Mouse (Mus musculus) erythroblast, embryonic 14.5 days (primary cell): ENCODE measurements around the gene Hist2h2aa2. TPM values are rescaled to one million over a fixed set of nuclear protein-coding genes. Genes with fewer than 3 reads are reported as not detected.
A peak's percentile ranks its signal among the peaks of the same experiment; 100 is the strongest.

ENCODE experiments used
- H3K27me3 ChIP-seq: 2 replicates; pipeline ENCODE4 v1.6.1; 2012; ENCODE audit warnings: inconsistent platforms; ENCODE audit not compliant: control insufficient read depth
- H3K36me3 ChIP-seq: 2 replicates; pipeline ENCODE4 v1.6.1; 2012; ENCODE audit warnings: mild to moderate bottlenecking, inconsistent platforms; ENCODE audit not compliant: control insufficient read depth
- H3K4me1 ChIP-seq: 2 replicates; pipeline ENCODE4 v1.6.1; 2012; ENCODE audit warnings: inconsistent platforms; ENCODE audit not compliant: control insufficient read depth
- H3K4me3 ChIP-seq: replicated peaks from 2 replicates; pipeline ENCODE3; 2012; ENCODE audit warnings: moderate library complexity, mild to moderate bottlenecking, inconsistent platforms
- H3K9me3 ChIP-seq: 2 replicates; pipeline ENCODE4 v1.6.1; 2012; ENCODE audit warnings: low read length, inconsistent platforms, mixed read lengths; ENCODE audit not compliant: control insufficient read depth
- GATA1 ChIP-seq: IDR thresholded peaks from 2 replicates; pipeline ENCODE4 v1.6.1; 2012; ENCODE audit warnings: low read length, inconsistent platforms, mixed read lengths
- TAL1 ChIP-seq: IDR thresholded peaks from 3 replicates; pipeline ENCODE4 v1.6.1; 2012; ENCODE audit warnings: low read length, inconsistent platforms, mixed read lengths
- polyA plus RNA-seq: library from polyadenylated mRNA; stranded (reverse); fragments of >175 nt; gene quantifications from 2 replicates; pipeline ENCODE4 v1.2.3, GENCODE M21; 2012

Gene Hist2h2aa2
- polyA plus RNA-seq, 1 experiment: 64.0 TPM

DNA sequence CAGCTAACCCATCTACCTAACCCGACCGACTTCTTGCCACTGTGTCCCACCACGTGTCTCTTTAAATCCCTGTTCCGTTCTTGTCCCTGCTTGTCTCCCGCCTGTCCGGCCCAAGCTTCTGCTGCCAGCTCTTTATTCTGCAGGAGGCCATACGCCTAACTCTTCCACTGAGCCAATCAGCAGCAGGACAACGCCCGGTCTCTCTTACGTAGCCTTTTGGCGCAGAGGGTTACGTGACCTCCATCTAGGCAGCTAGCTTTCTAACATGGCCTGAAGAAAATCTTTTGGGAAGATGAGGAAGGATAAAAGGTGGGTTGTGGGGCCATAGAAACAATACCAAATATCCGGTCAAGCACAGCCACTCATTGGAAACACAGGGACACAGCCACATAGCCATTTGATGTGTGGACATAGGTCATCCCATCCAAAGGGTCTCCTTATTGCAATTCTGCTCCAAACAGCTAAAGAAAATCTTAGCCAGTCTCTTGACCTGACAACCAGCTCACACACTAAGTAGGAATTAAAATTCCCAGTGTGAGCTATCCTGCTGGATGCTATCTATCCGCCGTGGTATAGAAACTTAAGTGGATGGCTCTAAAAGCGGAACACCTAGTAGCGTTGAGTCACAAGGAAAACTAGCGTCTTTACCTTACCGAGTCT lies 22.3 kb upstream of the Hist2h2aa2 start:
- Histone ChIP-seq H3K9me3 (no peaks in the 10 kb centered on the region), H3K36me3 (peaks cover 16% of the 10 kb centered on the region), H3K4me1 (peaks cover 67% of the 10 kb centered on the region), H3K4me3 (peak overlapping the region; percentile 76), H3K27me3 (no peaks in the 10 kb centered on the region)
- TF ChIP-seq GATA1: no peak; the same call in 1 of the 2 replicates
- TF ChIP-seq TAL1: no peak

DNA sequence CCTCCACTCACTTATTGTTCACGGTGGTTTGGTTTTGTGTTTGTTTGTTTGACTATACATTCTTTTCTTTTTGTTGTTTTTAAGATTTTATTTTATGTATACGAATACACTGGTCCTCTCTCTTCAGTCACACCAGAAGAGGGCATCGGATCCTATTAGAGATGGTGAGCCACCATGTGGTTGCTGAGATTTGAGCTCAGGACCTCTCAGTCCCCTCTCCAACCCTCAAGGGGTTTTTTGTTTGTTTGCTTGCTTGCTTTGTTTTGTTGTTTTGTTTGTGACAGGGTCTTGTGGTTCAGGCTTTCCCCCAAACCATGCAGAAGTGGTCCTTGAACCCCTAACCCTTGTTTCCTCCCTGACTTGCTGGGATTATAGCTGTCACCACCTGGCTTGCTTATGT lies 21.5 kb upstream of the Hist2h2aa2 start:
- Histone ChIP-seq H3K36me3 (peaks cover 10% of the 10 kb centered on the region), H3K4me3 (peak overlapping the region; percentile 76), H3K27me3 (no peaks in the 10 kb centered on the region), H3K4me1 (peaks cover 62% of the 10 kb centered on the region), H3K9me3 (no peaks in the 10 kb centered on the region)
- no peak for TF ChIP-seq GATA1
- no peak for TF ChIP-seq TAL1

DNA sequence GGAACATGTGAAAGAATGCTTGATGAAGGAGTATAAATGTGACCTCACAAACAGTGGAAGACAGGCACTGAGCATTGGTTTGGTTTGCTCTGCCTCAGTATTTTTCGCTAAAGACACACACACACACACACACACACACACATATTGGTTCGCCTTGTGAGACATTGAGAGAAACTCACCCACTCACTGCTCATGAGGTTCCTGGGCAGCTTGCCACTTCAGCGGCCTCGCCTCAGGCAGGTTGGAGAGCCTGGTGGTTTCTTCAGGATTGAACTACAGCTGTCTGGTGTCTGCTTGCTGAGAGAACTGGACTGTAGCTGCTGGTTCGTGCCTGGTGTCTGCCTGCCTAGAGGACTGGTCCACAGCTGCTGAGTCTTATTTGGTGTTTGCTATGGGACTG lies 20.1 kb upstream of the Hist2h2aa2 start:
- Histone ChIP-seq H3K4me1 (peaks cover 61% of the 10 kb centered on the region), H3K27me3 (no peaks in the 10 kb centered on the region)
- TF ChIP-seq TAL1 (no peak), GATA1 (no peak)

DNA sequence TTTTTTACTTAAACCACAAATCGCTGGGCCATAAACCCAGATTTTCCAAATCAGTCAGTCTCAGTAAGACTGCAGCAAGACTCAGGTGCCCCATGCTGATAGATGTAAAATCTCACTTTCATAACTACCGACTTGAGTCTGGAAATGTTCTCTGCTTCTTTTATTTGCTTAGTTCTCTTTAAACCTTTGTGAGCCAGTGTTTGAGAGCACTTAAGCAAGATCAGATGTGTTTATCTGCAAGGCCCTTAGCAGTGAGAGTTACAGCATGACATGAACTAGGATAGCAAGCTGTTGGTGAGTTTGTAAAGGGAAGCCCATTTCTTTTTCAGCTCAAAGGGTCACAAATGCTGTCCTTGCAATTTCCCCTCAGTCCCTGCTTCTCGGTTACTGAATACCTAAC lies 17.1 kb upstream of the Hist2h2aa2 start:
- Histone ChIP-seq H3K36me3 (no peaks in the 10 kb centered on the region; the same call in 1 of the 2 replicates), H3K4me1 (peaks cover 60% of the 10 kb centered on the region), H3K27me3 (no peaks in the 10 kb centered on the region)

More for the DNA sequence above, 20.1 kb upstream of the Hist2h2aa2 start:
- H3K9me3 ChIP-seq: no peaks in the 10 kb centered on the region
- no peak overlapping the region for H3K4me3 ChIP-seq
- H3K36me3 ChIP-seq: peaks cover 7% of the 10 kb centered on the region

DNA sequence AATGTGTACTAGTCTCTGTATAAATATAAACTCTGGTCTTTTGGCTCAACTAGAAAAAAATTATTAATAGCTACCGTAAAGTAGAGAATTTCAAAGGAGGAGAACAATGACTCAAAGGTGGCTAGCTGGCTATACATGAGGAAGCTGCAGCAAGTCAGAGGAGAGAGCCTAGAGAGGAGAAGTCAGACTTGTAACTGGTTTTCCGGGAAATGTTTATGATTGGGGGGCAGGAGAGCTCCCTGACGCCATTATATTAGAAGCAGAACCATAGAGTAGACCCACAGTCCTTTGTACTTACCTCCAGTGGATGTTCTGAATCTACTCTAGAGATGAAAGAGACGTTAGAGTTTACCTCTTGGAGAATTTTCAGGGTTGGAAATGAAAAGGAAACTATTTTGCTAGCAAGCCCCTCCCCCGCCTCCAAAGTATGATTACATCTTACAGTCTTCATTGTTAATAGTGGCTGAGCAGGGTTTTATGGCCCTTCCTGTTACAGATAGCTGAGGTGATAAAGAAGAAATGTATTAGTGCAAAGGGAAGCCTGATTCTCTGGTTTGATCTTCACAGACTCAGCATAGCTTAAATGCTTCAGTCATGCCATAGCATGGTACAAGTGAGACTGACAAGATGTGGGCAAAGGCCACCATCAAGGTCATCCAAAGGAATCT lies 16.0 kb upstream of the Hist2h2aa2 start:
- no peaks in the 10 kb centered on the region; the same call in 1 of the 2 replicates for H3K36me3 ChIP-seq
- no peaks in the 10 kb centered on the region for H3K9me3 ChIP-seq
- H3K27me3 ChIP-seq: no peaks in the 10 kb centered on the region
- no peak for TF ChIP-seq TAL1
- no peak for TF ChIP-seq GATA1
- H3K4me3 ChIP-seq: no peak overlapping the region
- H3K4me1 ChIP-seq: peaks cover 53% of the 10 kb centered on the region

More for the DNA sequence above, 17.1 kb upstream of the Hist2h2aa2 start:
- no peak overlapping the region for H3K4me3 ChIP-seq
- H3K9me3 ChIP-seq: no peaks in the 10 kb centered on the region
- TF ChIP-seq GATA1 (no peak), TAL1 (no peak)

DNA sequence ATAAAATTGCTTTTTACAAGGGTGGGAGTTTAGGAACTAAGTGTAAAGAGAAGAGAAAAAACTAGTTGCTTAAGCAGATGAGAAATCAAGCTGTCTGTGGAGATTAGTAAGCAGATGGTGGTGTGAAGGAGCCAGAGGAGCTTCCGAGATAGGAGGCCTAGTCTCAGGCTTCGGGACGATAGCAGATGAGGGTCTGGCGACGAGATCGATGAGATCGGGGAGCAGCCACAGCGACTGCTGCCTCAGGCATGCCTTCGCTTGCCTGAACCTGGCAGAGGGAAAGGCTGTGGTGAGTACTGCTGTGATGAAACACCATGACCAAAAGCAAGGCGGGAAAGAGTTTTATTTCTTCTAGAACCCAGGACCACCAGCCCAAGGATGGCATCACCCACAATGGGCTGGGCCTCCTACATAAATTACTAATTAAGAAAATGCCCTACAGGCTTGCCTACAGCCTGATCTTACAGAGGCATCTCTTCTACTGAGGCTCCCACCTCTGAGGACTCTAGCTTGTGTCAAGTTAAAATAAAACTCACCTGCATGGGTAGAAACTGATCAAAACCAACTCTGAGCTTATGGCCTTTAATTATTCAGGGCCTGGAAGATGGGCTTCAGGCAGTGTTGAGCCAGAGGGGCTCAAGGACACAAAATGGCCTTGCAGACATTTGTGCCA lies 14.7 kb upstream of the Hist2h2aa2 start:
- H3K36me3 ChIP-seq: no peaks in the 10 kb centered on the region; the same call in 1 of the 2 replicates
- H3K4me3 ChIP-seq: peak overlapping the region; percentile 37
- TF ChIP-seq TAL1 (peak; percentile 44; the same call in 2 of the 3 replicates), GATA1 (peak; percentile 38; the same call in 1 of the 2 replicates)

DNA sequence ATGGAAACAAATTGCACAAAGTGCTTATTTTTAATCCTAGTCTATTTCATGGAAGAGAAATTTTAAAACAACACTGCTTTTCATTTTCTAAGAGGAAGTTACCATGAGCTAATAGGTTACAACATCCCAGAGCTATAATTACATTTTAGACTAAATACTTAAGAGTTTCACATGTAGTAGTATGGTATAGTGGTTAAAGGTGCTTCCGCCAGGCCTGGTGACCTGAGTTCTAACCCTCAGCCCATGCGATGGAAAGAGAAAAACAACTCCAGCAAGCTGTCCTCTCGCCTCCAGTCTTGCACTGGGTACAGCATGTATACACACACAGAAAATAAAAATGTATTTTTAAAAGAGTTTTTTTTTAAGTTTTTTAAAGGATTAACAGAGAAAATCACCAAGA lies 11.7 kb upstream of the Hist2h2aa2 start:
- H3K27me3 ChIP-seq: no peaks in the 10 kb centered on the region
- no peak for TF ChIP-seq GATA1
- no peak for TF ChIP-seq TAL1
- peaks cover 72% of the 10 kb centered on the region for H3K4me1 ChIP-seq
- H3K9me3 ChIP-seq: no peaks in the 10 kb centered on the region
- peaks cover 4% of the 10 kb centered on the region for H3K36me3 ChIP-seq
- H3K4me3 ChIP-seq: no peak overlapping the region

More for the DNA sequence above, 14.7 kb upstream of the Hist2h2aa2 start:
- Histone ChIP-seq H3K4me1 (peaks cover 58% of the 10 kb centered on the region), H3K9me3 (no peaks in the 10 kb centered on the region), H3K27me3 (no peaks in the 10 kb centered on the region)

DNA sequence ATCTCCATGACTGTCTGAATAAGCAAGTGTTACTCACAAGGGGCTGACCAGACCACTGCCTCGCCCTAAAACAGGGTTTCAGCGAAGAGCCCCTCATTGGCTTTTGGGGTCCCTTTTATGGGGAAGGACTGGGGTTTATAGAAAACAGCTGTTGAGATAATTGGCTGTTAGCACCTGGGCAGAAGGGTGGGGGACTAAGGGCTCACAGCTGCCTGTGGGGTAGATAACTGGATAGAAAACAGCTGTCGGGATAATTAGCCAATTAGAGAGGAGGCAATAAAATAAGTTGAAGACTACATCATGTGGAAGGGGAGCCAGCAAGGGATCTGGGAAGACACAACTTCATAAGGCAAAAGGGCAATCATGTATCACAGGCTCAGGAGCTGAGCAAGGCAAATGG lies 10.8 kb upstream of the Hist2h2aa2 start:
- Histone ChIP-seq H3K4me3 (peak overlapping the region; percentile 38), H3K27me3 (no peaks in the 10 kb centered on the region), H3K4me1 (peaks cover 65% of the 10 kb centered on the region)

DNA sequence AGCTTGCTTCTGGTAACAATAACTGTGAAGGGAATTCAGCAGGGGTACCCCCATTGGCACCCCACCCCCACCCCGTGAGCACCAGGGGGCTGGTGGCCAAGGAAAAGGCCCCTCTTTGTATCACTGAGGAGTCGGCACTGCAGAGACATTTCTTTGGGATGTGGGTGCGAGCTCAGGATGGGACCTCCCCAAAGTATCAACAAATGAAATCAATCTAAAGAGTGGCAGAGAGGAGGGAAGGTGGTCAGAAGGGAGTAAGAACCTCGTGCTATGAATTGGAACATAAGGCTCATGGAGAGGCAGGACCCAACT lies 8.9 kb upstream of the Hist2h2aa2 start:
- H3K9me3 ChIP-seq: no peaks in the 10 kb centered on the region
- H3K36me3 ChIP-seq: peaks cover 8% of the 10 kb centered on the region
- peaks cover 59% of the 10 kb centered on the region for H3K4me1 ChIP-seq
- H3K27me3 ChIP-seq: no peaks in the 10 kb centered on the region
- H3K4me3 ChIP-seq: peak overlapping the region; percentile 76
- TF ChIP-seq GATA1 (no peak), TAL1 (no peak)

More for the DNA sequence above, 10.8 kb upstream of the Hist2h2aa2 start:
- H3K9me3 ChIP-seq: no peaks in the 10 kb centered on the region
- peaks cover 4% of the 10 kb centered on the region for H3K36me3 ChIP-seq
- TF ChIP-seq TAL1 (peak; percentile 28; the same call in 1 of the 3 replicates), GATA1 (no peak)
